Mouse (Mus musculus) right cerebral cortex, postnatal 36 days (tissue): ENCODE results near the gene Ncam2.

Experiments used
- DNase-seq, 2 experiments: peaks; one replicate each; pipeline ENCODE4 v3.0.0; 2022; ENCODE audit warnings: low spot score in 2 of 2, mixed read lengths in 1 of 2

Ncam2 gene

DNA sequence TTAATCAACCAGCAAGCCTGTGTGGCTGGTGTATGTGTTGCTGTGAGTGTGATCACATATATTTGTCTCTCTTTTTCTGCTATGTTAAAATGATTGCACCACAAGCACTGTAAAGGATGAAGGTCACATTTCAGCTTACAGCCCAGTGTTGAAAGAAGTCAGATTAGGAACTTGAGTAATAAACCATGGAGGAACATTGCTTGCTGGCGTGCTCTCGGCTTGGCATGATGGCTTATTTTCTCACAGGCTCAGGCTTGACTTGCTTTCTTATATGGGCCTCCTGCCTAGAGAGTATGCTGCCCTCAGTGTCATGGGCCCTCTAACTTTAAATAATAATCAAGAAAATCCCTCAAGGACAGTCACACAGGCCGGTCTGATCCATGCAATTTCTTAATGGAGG lies 449.8 kb downstream of the Ncam2 start:
- no peak for DNase-seq

DNA sequence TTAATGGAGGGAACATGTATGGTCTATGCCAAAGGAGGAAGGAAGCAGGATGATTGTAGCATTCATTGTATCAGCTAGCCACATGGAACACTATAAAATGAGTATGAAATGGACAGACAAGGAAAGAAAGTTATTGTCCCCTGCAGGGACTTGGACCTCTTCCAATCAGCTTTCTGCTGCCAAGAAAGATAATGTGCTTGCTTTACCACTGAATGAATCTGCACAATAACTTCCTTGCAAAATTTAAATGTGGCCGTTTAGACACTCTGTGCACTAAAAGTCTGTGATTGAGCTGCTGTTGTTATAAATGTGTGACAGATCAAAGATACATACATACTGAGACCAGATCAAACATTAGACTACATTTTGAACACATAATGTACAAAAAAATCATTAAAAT lies 451.1 kb downstream of the Ncam2 start:
- no peak for DNase-seq

DNA sequence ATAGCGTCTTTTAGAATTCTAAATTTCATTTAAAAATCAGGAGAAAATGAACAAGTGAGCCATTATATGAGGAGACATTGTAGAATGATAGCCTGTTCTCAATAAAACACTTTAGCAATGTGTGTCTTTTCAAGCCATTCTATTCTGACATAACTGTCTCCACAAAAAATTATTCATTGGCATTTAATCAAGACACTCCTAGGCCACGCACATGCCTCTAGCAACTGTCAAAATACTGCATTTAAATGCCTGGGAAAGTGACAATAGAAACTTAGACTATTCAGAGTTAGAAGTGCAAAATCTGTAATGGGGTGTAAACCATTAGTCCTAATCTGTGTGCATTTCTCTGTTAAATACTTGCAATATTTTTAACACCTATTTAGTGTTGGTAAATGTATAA lies 456.1 kb downstream of the Ncam2 start:
- DNase-seq = no peak

DNA sequence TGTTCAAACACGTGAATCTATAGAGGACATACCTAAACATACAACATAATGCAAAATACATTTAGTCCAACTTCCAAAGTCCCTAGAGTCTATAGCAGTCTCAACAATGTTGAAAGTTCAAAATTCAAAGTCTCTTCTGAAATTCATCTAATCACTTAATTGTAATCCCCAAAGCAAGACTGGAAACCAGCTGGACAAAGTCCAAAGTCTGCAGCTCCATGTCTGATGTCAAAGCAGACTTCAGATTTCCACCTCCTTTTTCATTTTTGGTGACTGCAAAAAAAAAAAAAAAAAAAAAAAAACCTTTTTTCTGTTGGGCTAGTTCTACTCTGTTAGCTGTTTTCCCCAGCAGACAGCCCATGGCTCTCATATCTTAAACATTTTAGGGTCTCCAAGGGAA lies 473.4 kb downstream of the Ncam2 start:
- DNase-seq = no peak

DNA sequence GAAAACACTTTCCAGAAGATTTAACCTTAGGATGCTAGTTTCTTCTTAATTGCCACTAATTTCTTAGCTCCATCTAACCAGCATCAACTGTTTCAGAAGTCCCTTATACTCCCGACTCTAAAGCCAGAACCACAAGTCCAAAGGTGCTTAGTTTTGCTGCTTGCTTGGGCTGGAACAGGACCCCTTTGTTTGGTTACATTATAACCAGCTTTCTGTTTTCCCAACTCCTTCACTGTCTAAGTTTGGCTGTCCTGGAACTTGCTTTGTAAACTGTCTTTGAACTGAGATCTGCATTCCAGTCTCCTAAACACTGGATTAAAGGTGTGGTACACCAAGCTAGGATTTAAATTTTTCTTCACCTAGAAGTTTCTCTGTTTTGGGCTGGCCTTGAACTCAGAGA lies 475.0 kb downstream of the Ncam2 start:
- no peak for DNase-seq
